Mouse (Mus musculus): ENCODE data around the gene Slc27a2. TPM values are rescaled to one million over a fixed set of nuclear protein-coding genes. Genes with fewer than 3 reads are reported as not detected.

The Slc27a2 gene
- total RNA-seq, 2 experiments from 2014 or later, result 3.5 to 4.2 TPM

GRCm38 (mm10) chr2:126549681-126550080 lies 2.5 kb upstream of the Slc27a2 start:
- intact Hi-C loops (cut with DNase I), result no loop called here

GRCm38 (mm10) chr2:126551244-126551890 lies 840 bp upstream of the Slc27a2 start:
- intact Hi-C loops (cut with DNase I), result no loop called here

More at GRCm38 (mm10) chr2:126549681-126550080, 2.5 kb upstream of the Slc27a2 start:
- DNase-seq (ENCODE audit: low spot score in 2 of 2), result no peak

GRCm38 (mm10) chr2:126551896-126552295 lies 311 bp upstream of the Slc27a2 start:
- intact Hi-C loops (cut with DNase I), result no loop called here
- DNase-seq (ENCODE audit: low spot score in 2 of 2), result no peak

More at GRCm38 (mm10) chr2:126551244-126551890, 840 bp upstream of the Slc27a2 start:
- no peak for DNase-seq (ENCODE audit: low spot score in 2 of 2)

- intact Hi-C loops (cut with DNase I), result no loop called here
- no peak for DNase-seq (ENCODE audit: low spot score in 2 of 2)
These were observed 1.1 kb downstream of the Slc27a2 start for GRCm38 (mm10) chr2:126553291-126553639.

GRCm38 (mm10) chr2:126555533-126555932 lies 3.3 kb downstream of the Slc27a2 start:
- intact Hi-C loops (cut with DNase I), result no loop called here
- DNase-seq (ENCODE audit: low spot score in 2 of 2), result no peak

- intact Hi-C loops (cut with DNase I), result no loop called here
- DNase-seq (ENCODE audit: low spot score in 2 of 2), result no peak
These were observed 7.9 kb downstream of the Slc27a2 start for GRCm38 (mm10) chr2:126560094-126560493.

GRCm38 (mm10) chr2:126563411-126564105 lies 11.4 kb downstream of the Slc27a2 start:
- intact Hi-C loops (cut with DNase I), result no loop called here
- no peak for DNase-seq (ENCODE audit: low spot score in 2 of 2)

- DNase-seq (ENCODE audit: low spot score in 2 of 2), result no peak
- intact Hi-C loops (cut with DNase I), result no loop called here
These were observed 20.0 kb downstream of the Slc27a2 start for GRCm38 (mm10) chr2:126572163-126572562.

- DNase-seq (ENCODE audit: low spot score in 2 of 2), result no peak
- intact Hi-C loops (cut with DNase I), result no loop called here
These were observed 20.5 kb downstream of the Slc27a2 start for GRCm38 (mm10) chr2:126572747-126573146.

GRCm38 (mm10) chr2:126575391-126576176 lies 23.4 kb downstream of the Slc27a2 start:
- intact Hi-C loops (cut with DNase I), result no loop called here

GRCm38 (mm10) chr2:126577362-126577761 lies 25.2 kb downstream of the Slc27a2 start:
- intact Hi-C loops (cut with DNase I), result no loop called here
- DNase-seq (ENCODE audit: low spot score in 2 of 2), result no peak

More at GRCm38 (mm10) chr2:126575391-126576176, 23.4 kb downstream of the Slc27a2 start:
- no peak for DNase-seq (ENCODE audit: low spot score in 2 of 2)

GRCm38 (mm10) chr2:126579282-126579681 lies 27.1 kb downstream of the Slc27a2 start:
- intact Hi-C loops (cut with DNase I), result no loop called here
- DNase-seq (ENCODE audit: low spot score in 2 of 2), result no peak

- intact Hi-C loops (cut with DNase I), result no loop called here
- DNase-seq (ENCODE audit: low spot score in 2 of 2), result no peak
These were observed 31.8 kb downstream of the Slc27a2 start for GRCm38 (mm10) chr2:126583960-126584359.

GRCm38 (mm10) chr2:126584621-126585369 lies 32.6 kb downstream of the Slc27a2 start:
- DNase-seq (ENCODE audit: low spot score in 2 of 2), result no peak
- intact Hi-C loops (cut with DNase I), result no loop called here

- DNase-seq (ENCODE audit: low spot score in 2 of 2), result no peak
These were observed 35.3 kb downstream of the Slc27a2 start for GRCm38 (mm10) chr2:126587468-126587867.

GRCm38 (mm10) chr2:126591304-126591703 lies 39.1 kb downstream of the Slc27a2 start:
- no peak for DNase-seq (ENCODE audit: low spot score in 2 of 2)
- intact Hi-C loops (cut with DNase I), result loop anchor here (10.0 kb wide), 1 partner anchor 203 kb away; no protein-coding TSS in a partner anchor

More at GRCm38 (mm10) chr2:126587468-126587867, 35.3 kb downstream of the Slc27a2 start:
- intact Hi-C loops (cut with DNase I), result no loop called here

- intact Hi-C loops (cut with DNase I), result loop anchor here (10.0 kb wide), 1 partner anchor 201 kb away; no protein-coding TSS in a partner anchor
- peak; percentile 34 to 60 for DNase-seq (ENCODE audit: low spot score in 2 of 2)
These were observed 41.8 kb downstream of the Slc27a2 start for GRCm38 (mm10) chr2:126593831-126594610.

- DNase-seq (ENCODE audit: low spot score in 2 of 2), result no peak
- intact Hi-C loops (cut with DNase I), result loop anchor here (5.0 to 10.0 kb wide), 3 partner anchors 51 to 198 kb away; no protein-coding TSS in a partner anchor
These were observed 44.3 kb downstream of the Slc27a2 start for GRCm38 (mm10) chr2:126596347-126597072.
